Mouse (Mus musculus): ENCODE results near the gene Smg6.

DNA sequence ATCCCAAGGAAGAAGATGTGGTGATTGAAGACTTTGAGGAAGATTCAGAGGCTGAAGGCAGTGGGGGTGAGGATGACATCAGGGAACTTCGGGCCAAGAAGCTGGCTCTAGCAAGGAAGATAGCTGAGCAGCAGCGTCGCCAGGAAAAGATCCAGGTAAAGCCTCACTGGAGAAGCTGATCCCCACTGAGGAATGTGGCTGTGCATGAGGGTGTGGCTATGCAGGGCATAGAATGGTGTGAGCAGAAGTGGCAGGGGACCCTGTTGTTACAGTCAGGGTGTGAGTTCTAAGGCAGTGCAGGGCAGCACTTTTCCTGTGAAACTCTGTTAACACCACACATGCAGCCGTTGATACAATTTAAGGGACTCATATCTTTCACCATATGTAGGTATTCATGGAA is 217.1 kb downstream of the Smg6 start:
- no peak for TF ChIP-seq POLR2A (IDR thresholded peaks at IDR 0.05; ENCODE audit: borderline replicate concordance, extremely low read depth, low read depth, low read length)
- TF ChIP-seq CTCF (IDR thresholded peaks at IDR 0.05; ENCODE audit: insufficient read depth, low read length) = no peak

Measured in lung, adult 2 months (tissue).